Mouse (Mus musculus): ENCODE data around the gene Ccl6. TPM values are rescaled to one million over a fixed set of nuclear protein-coding genes. Genes with fewer than 3 reads are reported as not detected.

The Ccl6 gene
- polyA plus RNA-seq, 1 experiment from 2014 or later: 1.9 TPM

DNA sequence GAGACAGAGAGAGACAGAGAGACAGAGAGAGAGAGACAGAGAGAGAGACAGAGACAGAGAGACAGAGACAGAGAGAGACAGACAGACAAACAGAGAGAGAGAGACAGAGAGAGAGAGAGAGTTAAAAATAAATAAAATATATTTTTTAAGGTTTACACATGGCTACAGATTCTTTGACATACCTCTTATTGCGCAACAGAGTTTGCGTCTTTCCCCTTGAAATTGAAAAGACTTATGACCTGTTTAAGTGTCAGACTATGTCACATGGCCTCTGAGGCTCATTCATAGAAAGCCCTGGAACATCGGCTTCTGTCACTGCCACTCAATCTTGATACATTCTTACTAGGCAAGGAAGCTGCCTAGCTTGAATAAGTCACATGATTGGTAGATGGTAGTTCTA is 10.5 kb upstream of the Ccl6 start:
- ATAC-seq: no peak
- H3K4me2 ChIP-seq (ENCODE audit: low read length): no peak overlapping the region
- no peaks in the 10 kb centered on the region for H3K9me3 ChIP-seq (ENCODE audit: control insufficient read depth, low read length)
- no peak overlapping the region for H3K9ac ChIP-seq (replicated peaks; ENCODE audit: low read depth, low read length)
- H3K36me3 ChIP-seq (ENCODE audit: control insufficient read depth, insufficient read depth): no peaks in the 10 kb centered on the region
- H3K4me1 ChIP-seq (replicated peaks; ENCODE audit: control insufficient read depth, insufficient read depth, low read length): no peaks in the 10 kb centered on the region
- no peak overlapping the region for H3K27ac ChIP-seq (ENCODE audit: low read length)
- WGBS: 93% methylated on average over 3 of the region's 3 CpGs
- no peaks in the 10 kb centered on the region for H3K27me3 ChIP-seq (replicated peaks; ENCODE audit: control insufficient read depth, insufficient read depth, low read length)
- H3K4me3 ChIP-seq (replicated peaks; ENCODE audit: low read length): no peak overlapping the region

- H3K4me1 ChIP-seq (replicated peaks; ENCODE audit: control insufficient read depth, insufficient read depth, low read length): no peaks in the 10 kb centered on the region
- no peaks in the 10 kb centered on the region for H3K9me3 ChIP-seq (ENCODE audit: control insufficient read depth, low read length)
- H3K4me3 ChIP-seq (replicated peaks; ENCODE audit: low read length): no peak overlapping the region
- 86% methylated on average over 2 of the region's 2 CpGs for WGBS
- H3K9ac ChIP-seq (replicated peaks; ENCODE audit: low read depth, low read length): no peak overlapping the region
- H3K36me3 ChIP-seq (ENCODE audit: control insufficient read depth, insufficient read depth): no peaks in the 10 kb centered on the region
- ATAC-seq: no peak
- H3K27me3 ChIP-seq (replicated peaks; ENCODE audit: control insufficient read depth, insufficient read depth, low read length): no peaks in the 10 kb centered on the region
- H3K27ac ChIP-seq (ENCODE audit: low read length): no peak overlapping the region
- no peak overlapping the region for H3K4me2 ChIP-seq (ENCODE audit: low read length)
These were observed 7.7 kb upstream of the Ccl6 start for GRCm38 (mm10) chr11:83600576-83600975.

DNA sequence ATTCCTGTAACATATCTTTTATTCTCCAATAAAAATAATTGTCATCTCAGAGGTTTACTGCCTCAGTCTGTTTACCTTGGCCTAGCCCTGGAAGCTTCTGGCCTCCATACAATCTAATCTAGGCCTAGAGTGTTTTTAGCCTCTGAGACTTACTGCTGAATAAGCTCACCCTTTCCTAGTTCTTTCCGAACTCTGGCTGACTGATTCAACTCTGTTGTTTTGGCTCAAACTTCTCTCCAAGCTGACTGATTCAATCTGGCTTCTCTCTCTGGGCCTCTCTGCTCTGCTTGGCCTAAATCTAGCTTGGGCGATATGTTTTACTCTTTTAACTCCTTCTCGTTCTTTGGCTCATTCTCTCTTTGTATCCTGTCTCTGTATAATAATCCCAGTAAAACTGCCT is 6.1 kb upstream of the Ccl6 start:
- Histone ChIP-seq H3K4me2 (ENCODE audit: low read length) (no peak overlapping the region), H3K9me3 (ENCODE audit: control insufficient read depth, low read length) (no peaks in the 10 kb centered on the region), H3K4me3 (replicated peaks; ENCODE audit: low read length) (no peak overlapping the region), H3K36me3 (ENCODE audit: control insufficient read depth, insufficient read depth) (no peaks in the 10 kb centered on the region), H3K27me3 (replicated peaks; ENCODE audit: control insufficient read depth, insufficient read depth, low read length) (no peaks in the 10 kb centered on the region), H3K4me1 (replicated peaks; ENCODE audit: control insufficient read depth, insufficient read depth, low read length) (no peaks in the 10 kb centered on the region), H3K27ac (ENCODE audit: low read length) (no peak overlapping the region), H3K9ac (replicated peaks; ENCODE audit: low read depth, low read length) (no peak overlapping the region)
- 86% methylated on average over 3 of the region's 3 CpGs for WGBS
- ATAC-seq: no peak

- no peaks in the 10 kb centered on the region for H3K9me3 ChIP-seq (ENCODE audit: control insufficient read depth, low read length)
- WGBS: 76% methylated on average over 3 of the region's 3 CpGs
These were observed 5.4 kb upstream of the Ccl6 start for GRCm38 (mm10) chr11:83598207-83598837.

DNA sequence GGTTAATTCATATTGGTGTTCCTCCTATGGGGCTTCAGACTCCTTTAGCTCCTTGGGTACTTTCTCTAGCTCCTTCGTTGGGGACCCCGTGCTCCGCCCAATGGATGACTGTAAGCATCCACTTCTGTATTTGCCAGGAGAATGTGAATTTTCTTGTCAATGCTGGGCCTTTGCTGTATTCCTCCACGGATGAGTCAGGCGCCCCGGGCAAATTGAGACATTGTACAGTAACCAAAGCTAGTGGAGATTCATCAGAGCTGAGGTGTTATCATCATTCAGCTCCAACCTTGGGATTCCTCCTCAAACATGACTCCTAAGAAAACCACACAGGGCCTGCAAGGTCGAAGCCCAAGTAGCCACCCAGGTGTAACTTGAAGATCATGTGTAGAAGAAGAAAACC is 4.9 kb upstream of the Ccl6 start:
- Histone ChIP-seq H3K9ac (replicated peaks; ENCODE audit: low read depth, low read length) (no peak overlapping the region), H3K4me2 (ENCODE audit: low read length) (no peak overlapping the region), H3K4me1 (replicated peaks; ENCODE audit: control insufficient read depth, insufficient read depth, low read length) (no peaks in the 10 kb centered on the region), H3K9me3 (ENCODE audit: control insufficient read depth, low read length) (no peaks in the 10 kb centered on the region), H3K27me3 (replicated peaks; ENCODE audit: control insufficient read depth, insufficient read depth, low read length) (no peaks in the 10 kb centered on the region), H3K4me3 (replicated peaks; ENCODE audit: low read length) (no peak overlapping the region), H3K27ac (ENCODE audit: low read length) (no peak overlapping the region), H3K36me3 (ENCODE audit: control insufficient read depth, insufficient read depth) (no peaks in the 10 kb centered on the region)
- WGBS: 97% methylated on average over 7 of the region's 7 CpGs
- no peak for ATAC-seq

More at GRCm38 (mm10) chr11:83598207-83598837, 5.4 kb upstream of the Ccl6 start:
- Histone ChIP-seq H3K27ac (ENCODE audit: low read length) (no peak overlapping the region), H3K4me2 (ENCODE audit: low read length) (no peak overlapping the region), H3K4me1 (replicated peaks; ENCODE audit: control insufficient read depth, insufficient read depth, low read length) (no peaks in the 10 kb centered on the region), H3K4me3 (replicated peaks; ENCODE audit: low read length) (no peak overlapping the region), H3K9ac (replicated peaks; ENCODE audit: low read depth, low read length) (no peak overlapping the region), H3K27me3 (replicated peaks; ENCODE audit: control insufficient read depth, insufficient read depth, low read length) (no peaks in the 10 kb centered on the region), H3K36me3 (ENCODE audit: control insufficient read depth, insufficient read depth) (no peaks in the 10 kb centered on the region)
- ATAC-seq: no peak

- H3K4me2 ChIP-seq (ENCODE audit: low read length): no peak overlapping the region
- ATAC-seq: no peak
- H3K9ac ChIP-seq (replicated peaks; ENCODE audit: low read depth, low read length): no peak overlapping the region
- no peaks in the 10 kb centered on the region for H3K9me3 ChIP-seq (ENCODE audit: control insufficient read depth, low read length)
- no peaks in the 10 kb centered on the region for H3K36me3 ChIP-seq (ENCODE audit: control insufficient read depth, insufficient read depth)
- 82% methylated on average over 7 of the region's 7 CpGs for WGBS
- H3K27ac ChIP-seq (ENCODE audit: low read length): no peak overlapping the region
- no peaks in the 10 kb centered on the region for H3K27me3 ChIP-seq (replicated peaks; ENCODE audit: control insufficient read depth, insufficient read depth, low read length)
- no peak overlapping the region for H3K4me3 ChIP-seq (replicated peaks; ENCODE audit: low read length)
- H3K4me1 ChIP-seq (replicated peaks; ENCODE audit: control insufficient read depth, insufficient read depth, low read length): no peaks in the 10 kb centered on the region
These were observed 3.0 kb upstream of the Ccl6 start for GRCm38 (mm10) chr11:83595669-83596455.

DNA sequence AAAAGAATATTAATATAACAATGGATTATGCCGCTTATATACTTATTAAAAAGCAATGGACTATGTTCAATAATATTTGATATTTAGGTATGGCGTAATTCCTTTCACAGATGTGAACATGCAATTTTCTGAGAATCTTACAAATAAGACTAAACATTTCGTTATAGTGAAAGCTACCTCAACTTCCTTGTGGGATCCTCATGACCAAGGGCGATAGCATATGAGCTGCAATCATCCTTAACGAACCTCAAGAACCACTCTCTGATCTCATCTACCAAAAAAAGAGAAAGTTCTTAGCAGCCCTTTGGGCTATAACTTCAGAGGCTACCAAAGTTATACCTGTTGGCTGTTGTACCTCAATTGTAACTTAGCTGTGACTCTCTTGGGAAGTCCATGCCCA is 566 bp upstream of the Ccl6 start:
- Histone ChIP-seq H3K4me2 (ENCODE audit: low read length) (no peak overlapping the region), H3K36me3 (ENCODE audit: control insufficient read depth, insufficient read depth) (no peaks in the 10 kb centered on the region), H3K4me1 (replicated peaks; ENCODE audit: control insufficient read depth, insufficient read depth, low read length) (no peaks in the 10 kb centered on the region), H3K9ac (replicated peaks; ENCODE audit: low read depth, low read length) (no peak overlapping the region), H3K9me3 (ENCODE audit: control insufficient read depth, low read length) (no peaks in the 10 kb centered on the region), H3K4me3 (replicated peaks; ENCODE audit: low read length) (no peak overlapping the region), H3K27ac (ENCODE audit: low read length) (no peak overlapping the region), H3K27me3 (replicated peaks; ENCODE audit: control insufficient read depth, insufficient read depth, low read length) (no peaks in the 10 kb centered on the region)
- no peak for ATAC-seq
- 88% methylated on average over 5 of the region's 5 CpGs for WGBS

GRCm38 (mm10) chr11:83584232-83584631 is 8.7 kb downstream of the Ccl6 start:
- ATAC-seq: no peak
- no peak overlapping the region for H3K9ac ChIP-seq (replicated peaks; ENCODE audit: low read depth, low read length)
- H3K4me1 ChIP-seq (replicated peaks; ENCODE audit: control insufficient read depth, insufficient read depth, low read length): no peaks in the 10 kb centered on the region
- H3K9me3 ChIP-seq (ENCODE audit: control insufficient read depth, low read length): no peaks in the 10 kb centered on the region
- no peak overlapping the region for H3K4me2 ChIP-seq (ENCODE audit: low read length)
- 75% methylated on average over 2 of the region's 2 CpGs for WGBS
- H3K27me3 ChIP-seq (replicated peaks; ENCODE audit: control insufficient read depth, insufficient read depth, low read length): no peaks in the 10 kb centered on the region
- H3K36me3 ChIP-seq (ENCODE audit: control insufficient read depth, insufficient read depth): no peaks in the 10 kb centered on the region
- H3K4me3 ChIP-seq (replicated peaks; ENCODE audit: low read length): no peak overlapping the region
- no peak overlapping the region for H3K27ac ChIP-seq (ENCODE audit: low read length)

DNA sequence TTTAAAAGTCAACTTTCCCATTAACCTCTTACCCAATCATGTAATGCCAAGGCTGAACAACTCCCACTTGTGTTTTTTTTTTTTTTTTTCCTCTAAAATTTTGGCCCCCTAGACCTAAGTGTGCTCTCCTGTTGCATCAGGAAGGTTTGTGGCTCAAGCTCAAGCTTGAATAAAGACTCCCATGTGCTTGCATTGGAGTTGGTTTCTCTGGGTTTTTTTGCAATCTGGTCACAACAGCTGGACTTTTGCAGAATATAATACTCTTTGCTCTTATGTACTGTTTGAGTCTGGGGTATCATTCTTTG is 9.5 kb downstream of the Ccl6 start:
- Histone ChIP-seq H3K9me3 (ENCODE audit: control insufficient read depth, low read length) (no peaks in the 10 kb centered on the region), H3K36me3 (ENCODE audit: control insufficient read depth, insufficient read depth) (no peaks in the 10 kb centered on the region), H3K9ac (replicated peaks; ENCODE audit: low read depth, low read length) (no peak overlapping the region), H3K27me3 (replicated peaks; ENCODE audit: control insufficient read depth, insufficient read depth, low read length) (no peaks in the 10 kb centered on the region), H3K4me2 (ENCODE audit: low read length) (no peak overlapping the region), H3K27ac (ENCODE audit: low read length) (no peak overlapping the region), H3K4me1 (replicated peaks; ENCODE audit: control insufficient read depth, insufficient read depth, low read length) (no peaks in the 10 kb centered on the region), H3K4me3 (replicated peaks; ENCODE audit: low read length) (no peak overlapping the region)
- no peak for ATAC-seq

Data from forebrain, embryonic 16.5 days (tissue).